Mouse (Mus musculus) ES-Bruce4 (cell line): Measurements from ENCODE around the gene Slc8a2.

Experiments used
- CTCF ChIP-seq: IDR thresholded peaks from one replicate; pipeline ENCODE4 v1.8.1; 2011; ENCODE audit warnings: low read depth, low read length
- POLR2A ChIP-seq: IDR thresholded peaks from one replicate; pipeline ENCODE4 v1.8.1; 2011; ENCODE audit warnings: low read length; ENCODE audit not compliant: insufficient read depth

DNA sequence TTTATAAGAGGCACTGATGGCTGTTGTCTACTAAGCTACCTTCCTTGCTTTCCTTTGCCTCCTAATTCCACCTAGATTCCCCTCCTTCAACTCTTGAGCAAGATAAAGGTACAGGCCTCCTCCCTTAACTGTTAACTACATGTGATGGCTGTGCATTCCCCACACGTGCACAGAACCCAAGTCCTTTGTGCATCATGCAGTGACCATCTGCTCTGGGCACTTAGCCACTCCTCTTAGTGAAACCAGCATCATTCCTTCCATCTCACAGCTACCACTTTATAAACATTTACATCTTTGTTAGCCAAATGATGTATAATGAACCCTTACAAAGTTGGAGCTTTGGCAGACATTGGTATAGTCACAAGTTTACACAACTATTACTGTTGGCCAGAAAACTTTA, 49.7 kb upstream of the Slc8a2 start:
- TF ChIP-seq CTCF (no peak), POLR2A (no peak)
